Mouse (Mus musculus) E14TG2a.4 (cell line): ENCODE data around the gene Zfp872.

Experiments used
- CTCF ChIP-seq: conservative IDR thresholded peaks from 2 replicates; pipeline ENCODE4 v1.5.1; 2014; ENCODE audit warnings: low read length
- NANOG ChIP-seq: IDR thresholded peaks from 2 replicates; pipeline ENCODE4 v1.6.1; 2014; ENCODE audit warnings: borderline replicate concordance, low read length, mixed read lengths

DNA sequence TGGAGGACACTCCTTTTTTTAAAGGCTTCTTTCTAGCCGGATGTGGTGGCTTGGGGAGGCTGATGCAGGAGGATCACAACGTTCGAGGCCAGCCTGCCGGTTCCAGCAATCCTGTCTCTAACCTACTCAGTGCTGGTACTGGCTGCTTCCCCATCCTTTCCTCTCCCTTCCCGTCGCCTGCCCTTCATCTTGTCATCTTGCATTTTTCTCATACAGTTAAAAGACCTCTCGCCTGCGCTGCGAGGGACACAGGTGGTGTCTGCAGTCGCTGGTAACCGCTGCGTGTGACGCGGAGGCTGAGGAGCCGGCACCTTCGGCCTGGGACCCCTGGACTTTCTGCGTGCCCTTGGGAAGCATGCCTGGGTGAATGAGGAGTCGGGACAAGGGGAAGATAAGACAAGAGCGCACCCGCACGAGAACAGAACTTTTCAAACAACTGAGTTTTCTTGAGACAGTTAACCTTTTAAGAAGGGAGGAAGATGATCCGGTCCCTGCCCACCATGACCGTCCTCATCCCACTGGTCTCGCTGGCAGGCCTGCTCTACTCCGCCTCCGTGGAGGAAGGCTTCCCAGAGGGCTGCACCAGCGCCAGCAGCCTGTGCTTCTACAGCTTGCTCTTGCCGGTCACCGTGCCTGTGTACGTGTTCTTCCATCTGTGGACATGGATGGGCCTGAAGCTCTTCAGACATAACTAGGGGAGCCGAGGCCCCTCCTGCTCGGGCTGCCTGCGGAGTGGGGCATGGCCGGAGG lies 30.2 kb upstream of the Zfp872 start:
- TF ChIP-seq CTCF = no peak
- TF ChIP-seq NANOG = no peak
